Mouse (Mus musculus) brain, embryonic 14.5 days (tissue): ENCODE measurements at regions not wholly inside any gene's neighbourhood (a gene's known extent, or its start where the extent isn't known, plus 50 kb on each side); places are given as distances from the start of the nearest gene placed in this dataset.

ENCODE experiments used
- CTCF ChIP-seq: fragments of 200-500 bp; IDR thresholded peaks from 2 replicates; pipeline ENCODE4 v1.5.1; 2012; ENCODE audit warnings: inconsistent platforms, mild to moderate bottlenecking, moderate library complexity, borderline replicate concordance; ENCODE audit not compliant: insufficient read depth, insufficient read length; ENCODE audit errors: extremely low read depth
- POLR2A ChIP-seq: fragments of 200-500 bp; IDR thresholded peaks from 2 replicates; pipeline ENCODE4 v1.6.1; 2012; ENCODE audit warnings: mild to moderate bottlenecking, inconsistent platforms, borderline replicate concordance; ENCODE audit not compliant: poor library complexity, insufficient read depth, insufficient read length, severe bottlenecking; ENCODE audit errors: extremely low read depth

DNA sequence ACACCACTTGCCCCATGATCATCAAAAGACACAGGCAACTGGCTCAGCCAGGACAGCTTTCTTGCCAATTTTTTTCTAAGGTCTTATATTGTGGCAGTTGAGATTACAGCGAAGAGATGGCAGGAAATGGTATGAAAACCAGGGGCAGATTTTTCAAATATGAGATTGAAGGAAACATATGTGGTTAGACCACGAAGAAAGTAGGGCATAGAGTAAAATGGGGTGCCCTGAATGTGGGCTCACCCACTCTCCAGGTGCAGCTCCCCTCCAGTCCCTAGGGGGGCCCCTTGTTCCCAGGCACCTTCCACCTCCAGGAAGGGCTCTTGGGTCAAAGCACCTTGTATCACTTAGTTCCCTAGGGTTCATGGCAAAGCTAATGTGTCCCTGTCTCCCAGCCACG, 193.1 kb downstream of the Maf start:
- TF ChIP-seq CTCF (no peak), POLR2A (no peak)
